Mouse (Mus musculus) ES-Bruce4 (cell line): ENCODE measurements at regions not wholly inside any gene's neighbourhood (a gene's known extent, or its start where the extent isn't known, plus 50 kb on each side); places are given as distances from the start of the nearest gene placed in this dataset.

Experiments
- CTCF ChIP-seq: IDR thresholded peaks from one replicate; pipeline ENCODE4 v1.8.1; 2011; ENCODE audit warnings: low read depth, low read length
- POLR2A ChIP-seq: IDR thresholded peaks from one replicate; pipeline ENCODE4 v1.8.1; 2011; ENCODE audit warnings: low read length; ENCODE audit not compliant: insufficient read depth

DNA sequence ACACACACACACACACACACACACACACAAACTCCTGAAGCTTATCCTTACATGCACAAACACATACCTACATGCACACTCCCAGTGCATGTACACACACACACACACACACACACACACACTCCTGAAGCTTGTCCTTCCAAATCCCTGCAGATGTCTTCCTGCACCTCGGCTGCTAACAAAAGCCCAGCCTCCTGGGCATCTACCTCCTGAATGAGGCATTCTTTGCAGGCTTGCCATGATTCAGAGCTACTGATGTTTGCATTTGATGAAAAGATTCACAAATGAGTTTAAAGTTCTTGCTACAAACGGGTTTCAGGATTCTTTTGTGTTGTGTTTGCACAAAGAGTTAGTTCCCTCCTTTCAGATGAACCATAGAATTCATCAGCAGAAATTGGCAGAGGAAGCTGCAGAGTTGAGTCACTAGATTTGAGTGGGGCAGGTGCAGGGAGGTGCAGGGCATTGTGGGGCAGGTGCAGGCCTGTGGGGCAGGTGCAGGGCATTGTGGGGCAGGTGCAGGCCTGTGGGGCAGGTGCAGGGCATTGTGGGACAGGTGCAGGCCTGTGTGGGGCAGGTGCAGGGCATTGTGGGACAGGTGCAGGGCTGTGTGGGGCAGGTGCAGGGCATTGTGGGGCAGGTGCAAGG, 84.8 kb upstream of the Ajap1 start:
- TF ChIP-seq POLR2A (no peak), CTCF (no peak)
